Mouse (Mus musculus): ENCODE results near the gene Lor. TPM values are rescaled to one million over a fixed set of nuclear protein-coding genes. Genes with fewer than 3 reads are reported as not detected.

Lor gene
- polyA plus RNA-seq (2014; fragmentation: Nextera tagmentation; extraction: Ambion mirVana) = 0.79 and 0.90 TPM in 2 replicates

DNA sequence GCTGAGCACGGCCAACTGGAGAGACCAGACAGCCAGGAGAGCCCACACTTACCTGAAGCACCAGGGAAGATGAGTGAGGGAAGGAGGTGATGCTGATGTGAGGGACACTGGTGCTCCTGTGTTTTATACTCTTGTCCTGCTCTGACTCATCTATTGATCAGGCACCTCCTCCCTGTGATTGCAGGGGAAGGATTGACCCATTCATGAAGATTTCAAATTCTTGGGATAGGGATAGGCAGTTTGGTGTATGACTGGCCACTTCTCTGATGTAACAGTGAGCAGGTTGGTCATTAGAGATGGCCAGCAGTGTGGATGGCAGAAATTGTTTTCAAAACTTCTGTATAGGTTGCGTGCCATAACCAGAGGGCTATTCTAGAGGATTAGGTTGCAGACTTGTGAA, at the start of gene Lor:
Gene Lor (minus strand): TSS at position 101 of the 400 bp plus-strand sequence.
- Histone ChIP-seq H3K4me2 (peak within 1 kb of the TSS; percentile 82), H3K4me3 (ENCODE audit: low read depth, low read length) (peak within 1 kb of the TSS; percentile 57; the same call in 1 of the 2 replicates), H3K36me3 (ENCODE audit: control insufficient read depth, insufficient read depth, low read length) (no peaks in the 10 kb centered on the region), H3K27me3 (replicated peaks; ENCODE audit: control insufficient read depth, insufficient read depth, low read length) (peaks cover 46% of the 10 kb centered on the region), H3K9ac (ENCODE audit: low read depth, low read length) (no peak within 1 kb of the TSS), H3K9me3 (ENCODE audit: control insufficient read depth, low read length) (no peaks in the 10 kb centered on the region), H3K27ac (ENCODE audit: low read depth, low read length) (no peak within 1 kb of the TSS), H3K4me1 (replicated peaks; ENCODE audit: control insufficient read depth, insufficient read depth, low read length) (no peaks in the 10 kb centered on the region; the same call in 1 of the 2 replicates)
- no peak for ATAC-seq (replicated peaks; ENCODE audit: low FRiP score)
- WGBS = 75% methylated on average over 2 of the region's 2 CpGs
- no peak for DNase-seq (ENCODE audit: low spot score)

- no peak for DNase-seq (ENCODE audit: low spot score)
- Histone ChIP-seq H3K36me3 (ENCODE audit: control insufficient read depth, insufficient read depth, low read length) (no peaks in the 10 kb centered on the region), H3K9ac (ENCODE audit: low read depth, low read length) (no peak within 1 kb of the TSS), H3K4me1 (replicated peaks; ENCODE audit: control insufficient read depth, insufficient read depth, low read length) (no peaks in the 10 kb centered on the region), H3K4me2 (no peak within 1 kb of the TSS), H3K4me3 (ENCODE audit: low read depth, low read length) (no peak within 1 kb of the TSS), H3K27me3 (replicated peaks; ENCODE audit: control insufficient read depth, insufficient read depth, low read length) (no peaks in the 10 kb centered on the region), H3K9me3 (ENCODE audit: control insufficient read depth, low read length) (no peaks in the 10 kb centered on the region), H3K27ac (ENCODE audit: low read depth, low read length) (no peak within 1 kb of the TSS)
- no peak for ATAC-seq (replicated peaks; ENCODE audit: low FRiP score)
- WGBS = 62% methylated on average over 5 of the region's 5 CpGs
These were observed 40.9 kb upstream of the Lor start, which contains the start of gene Prr9 for GRCm38 (mm10) chr3:92123847-92124246. Prr9 (minus strand) TSS chr3:92123947.

DNA sequence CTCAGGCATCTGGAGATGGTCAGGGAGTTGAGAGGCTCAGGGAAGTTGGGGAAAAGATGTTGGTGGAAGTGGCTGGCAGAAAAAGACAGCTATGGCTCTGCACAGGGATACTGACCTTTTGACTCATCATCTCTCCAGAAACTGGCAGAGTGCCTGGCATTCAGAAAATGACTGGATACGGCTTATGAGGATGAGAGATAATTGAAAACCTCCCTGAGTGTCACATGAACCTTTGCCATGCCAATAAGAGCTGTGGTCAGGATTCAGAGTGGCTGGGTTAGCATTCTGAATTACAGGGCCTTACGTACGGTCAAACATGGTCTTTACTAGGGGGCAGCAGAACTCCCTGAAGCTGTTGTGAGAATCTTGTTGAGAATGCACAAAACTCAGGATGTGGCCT, 38.0 kb upstream of the Lor start:
- 82% methylated on average over 3 of the region's 3 CpGs for WGBS
- DNase-seq (ENCODE audit: low spot score) (no peak), ATAC-seq (replicated peaks; ENCODE audit: low FRiP score) (no peak)
- H3K4me2 ChIP-seq = no peak overlapping the region
- no peak overlapping the region for H3K9ac ChIP-seq (ENCODE audit: low read depth, low read length)
- no peaks in the 10 kb centered on the region for H3K9me3 ChIP-seq (ENCODE audit: control insufficient read depth, low read length)
- H3K4me1 ChIP-seq (replicated peaks; ENCODE audit: control insufficient read depth, insufficient read depth, low read length) = no peaks in the 10 kb centered on the region
- H3K27ac ChIP-seq (ENCODE audit: low read depth, low read length) = no peak overlapping the region
- H3K27me3 ChIP-seq (replicated peaks; ENCODE audit: control insufficient read depth, insufficient read depth, low read length) = no peaks in the 10 kb centered on the region
- no peaks in the 10 kb centered on the region for H3K36me3 ChIP-seq (ENCODE audit: control insufficient read depth, insufficient read depth, low read length)
- no peak overlapping the region for H3K4me3 ChIP-seq (ENCODE audit: low read depth, low read length)

DNA sequence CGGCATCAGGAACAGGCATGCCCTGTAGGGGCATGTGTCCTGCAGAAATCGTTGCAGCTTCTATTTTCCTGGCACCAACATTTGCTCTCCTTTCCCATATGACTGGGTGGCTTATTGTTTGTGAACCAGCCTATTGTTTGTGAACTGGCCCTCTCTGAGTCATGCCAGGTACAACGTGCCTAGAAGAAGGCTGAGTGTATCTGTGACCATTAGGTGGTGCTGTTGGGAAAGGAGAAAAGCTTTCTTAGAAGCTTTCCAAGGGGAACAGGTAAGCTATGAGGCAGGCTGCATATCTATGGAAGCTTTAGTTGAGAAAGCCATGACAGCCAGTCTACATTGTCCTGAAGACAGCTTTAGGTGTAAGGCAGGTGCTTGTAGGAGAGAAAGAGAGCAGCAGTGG, 35.0 kb upstream of the Lor start:
- no peaks in the 10 kb centered on the region for H3K36me3 ChIP-seq (ENCODE audit: control insufficient read depth, insufficient read depth, low read length)
- H3K4me2 ChIP-seq = no peak overlapping the region
- ATAC-seq (replicated peaks; ENCODE audit: low FRiP score) (no peak), DNase-seq (ENCODE audit: low spot score) (no peak)
- H3K27ac ChIP-seq (ENCODE audit: low read depth, low read length) = no peak overlapping the region
- no peaks in the 10 kb centered on the region for H3K27me3 ChIP-seq (replicated peaks; ENCODE audit: control insufficient read depth, insufficient read depth, low read length)
- no peak overlapping the region for H3K9ac ChIP-seq (ENCODE audit: low read depth, low read length)
- no peaks in the 10 kb centered on the region for H3K9me3 ChIP-seq (ENCODE audit: control insufficient read depth, low read length)
- H3K4me3 ChIP-seq (ENCODE audit: low read depth, low read length) = no peak overlapping the region
- 29% methylated on average over 3 of the region's 3 CpGs for WGBS
- H3K4me1 ChIP-seq (replicated peaks; ENCODE audit: control insufficient read depth, insufficient read depth, low read length) = no peaks in the 10 kb centered on the region

DNA sequence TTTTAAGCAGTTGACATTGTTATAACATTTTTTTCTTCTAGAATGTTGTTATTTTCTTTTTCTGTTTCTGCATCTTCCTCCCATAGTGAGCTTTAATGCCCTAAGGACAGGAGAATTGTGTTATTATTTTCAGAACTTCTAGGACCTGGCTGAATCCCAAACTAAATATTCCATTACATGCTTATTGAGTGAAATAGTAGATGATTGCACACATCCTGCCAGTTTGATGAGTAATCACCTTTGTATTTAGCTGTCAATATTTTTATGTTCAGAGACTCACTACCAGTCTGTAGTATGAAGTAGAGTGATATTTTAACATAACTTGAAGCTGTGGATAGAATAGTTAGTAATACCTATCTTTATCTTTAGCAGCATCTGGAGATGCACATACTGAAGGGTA, 28.6 kb upstream of the Lor start:
- Histone ChIP-seq H3K9me3 (ENCODE audit: control insufficient read depth, low read length) (no peaks in the 10 kb centered on the region), H3K4me1 (replicated peaks; ENCODE audit: control insufficient read depth, insufficient read depth, low read length) (no peaks in the 10 kb centered on the region), H3K9ac (ENCODE audit: low read depth, low read length) (no peak overlapping the region), H3K27me3 (replicated peaks; ENCODE audit: control insufficient read depth, insufficient read depth, low read length) (no peaks in the 10 kb centered on the region), H3K36me3 (ENCODE audit: control insufficient read depth, insufficient read depth, low read length) (no peaks in the 10 kb centered on the region), H3K4me2 (no peak overlapping the region), H3K4me3 (ENCODE audit: low read depth, low read length) (no peak overlapping the region), H3K27ac (ENCODE audit: low read depth, low read length) (no peak overlapping the region)
- ATAC-seq (replicated peaks; ENCODE audit: low FRiP score) (no peak), DNase-seq (ENCODE audit: low spot score) (no peak)

DNA sequence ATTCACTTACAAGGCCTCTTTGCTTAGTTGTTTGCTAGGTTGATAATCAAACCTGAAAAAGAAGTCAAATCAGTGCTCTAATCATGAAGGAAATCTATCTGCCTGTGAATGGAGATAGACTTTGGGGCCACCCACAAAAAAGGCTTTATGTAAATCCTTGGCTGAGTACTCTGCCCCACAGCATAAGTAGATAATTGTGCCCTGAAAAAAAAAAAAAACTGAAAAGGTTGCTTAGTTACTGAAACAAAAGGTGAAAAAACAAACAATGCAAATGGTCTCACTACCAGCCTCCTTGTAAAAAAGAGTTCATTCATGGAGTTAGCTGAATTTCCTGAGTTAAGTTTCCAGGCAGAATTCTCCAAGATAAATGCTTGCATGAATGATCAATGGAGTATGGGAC, 27.8 kb upstream of the Lor start:
- H3K27me3 ChIP-seq (replicated peaks; ENCODE audit: control insufficient read depth, insufficient read depth, low read length) = no peaks in the 10 kb centered on the region
- DNase-seq (ENCODE audit: low spot score) (no peak), ATAC-seq (replicated peaks; ENCODE audit: low FRiP score) (no peak)
- no peaks in the 10 kb centered on the region for H3K9me3 ChIP-seq (ENCODE audit: control insufficient read depth, low read length)
- H3K4me2 ChIP-seq = no peak overlapping the region
- no peak overlapping the region for H3K9ac ChIP-seq (ENCODE audit: low read depth, low read length)
- H3K4me1 ChIP-seq (replicated peaks; ENCODE audit: control insufficient read depth, insufficient read depth, low read length) = no peaks in the 10 kb centered on the region
- H3K27ac ChIP-seq (ENCODE audit: low read depth, low read length) = no peak overlapping the region
- no peaks in the 10 kb centered on the region for H3K36me3 ChIP-seq (ENCODE audit: control insufficient read depth, insufficient read depth, low read length)
- no peak overlapping the region for H3K4me3 ChIP-seq (ENCODE audit: low read depth, low read length)

GRCm38 (mm10) chr3:92106582-92106981, 23.6 kb upstream of the Lor start:
- H3K27ac ChIP-seq (ENCODE audit: low read depth, low read length) = no peak overlapping the region
- 14% methylated on average over 6 of the region's 6 CpGs for WGBS
- no peaks in the 10 kb centered on the region for H3K36me3 ChIP-seq (ENCODE audit: control insufficient read depth, insufficient read depth, low read length)
- no peaks in the 10 kb centered on the region for H3K4me1 ChIP-seq (replicated peaks; ENCODE audit: control insufficient read depth, insufficient read depth, low read length)
- no peak overlapping the region for H3K9ac ChIP-seq (ENCODE audit: low read depth, low read length)
- no peak overlapping the region for H3K4me3 ChIP-seq (ENCODE audit: low read depth, low read length)
- no peak overlapping the region for H3K4me2 ChIP-seq
- no peaks in the 10 kb centered on the region for H3K9me3 ChIP-seq (ENCODE audit: control insufficient read depth, low read length)
- H3K27me3 ChIP-seq (replicated peaks; ENCODE audit: control insufficient read depth, insufficient read depth, low read length) = no peaks in the 10 kb centered on the region
- DNase-seq (ENCODE audit: low spot score) = no peak
- no peak for ATAC-seq (replicated peaks; ENCODE audit: low FRiP score)

- Histone ChIP-seq H3K4me2 (peak overlapping the region; percentile 82), H3K27me3 (replicated peaks; ENCODE audit: control insufficient read depth, insufficient read depth, low read length) (peaks cover 46% of the 10 kb centered on the region), H3K4me3 (ENCODE audit: low read depth, low read length) (peak overlapping the region; percentile 57), H3K9ac (ENCODE audit: low read depth, low read length) (peak overlapping the region; percentile 8), H3K27ac (ENCODE audit: low read depth, low read length) (no peak overlapping the region), H3K36me3 (ENCODE audit: control insufficient read depth, insufficient read depth, low read length) (no peaks in the 10 kb centered on the region), H3K4me1 (replicated peaks; ENCODE audit: control insufficient read depth, insufficient read depth, low read length) (no peaks in the 10 kb centered on the region; the same call in 1 of the 2 replicates), H3K9me3 (ENCODE audit: control insufficient read depth, low read length) (no peaks in the 10 kb centered on the region)
- peak; percentile 78 for DNase-seq (ENCODE audit: low spot score)
- ATAC-seq (replicated peaks; ENCODE audit: low FRiP score) = peak; percentile 52
- WGBS = under 1% methylated on average over 56 of the region's 76 CpGs
These were observed 1.5 kb downstream of the Lor start for GRCm38 (mm10) chr3:92081285-92081931.

Measured in liver, embryonic 11.5 days (tissue).